Mouse (Mus musculus) lung, postnatal 0 days (tissue): ENCODE data around the gene Ubb.

ENCODE experiments used
- CTCF ChIP-seq: IDR thresholded peaks from 2 replicates; pipeline ENCODE4 v1.5.1; 2016; ENCODE audit warnings: antibody characterized with exemption, mild to moderate bottlenecking
- EP300 ChIP-seq: IDR thresholded peaks from 2 replicates; pipeline ENCODE4 v1.6.1; 2016; ENCODE audit warnings: antibody characterized with exemption, mild to moderate bottlenecking, control low read depth

GRCm38 (mm10) chr11:62540969-62541368, 10.0 kb upstream of the Ubb start:
- TF ChIP-seq CTCF (no peak), EP300 (no peak)
